Mouse (Mus musculus) midbrain, embryonic 15.5 days (tissue): ENCODE data around the gene Gm11111. TPM values are rescaled to one million over a fixed set of nuclear protein-coding genes. Genes with fewer than 3 reads are reported as not detected.

ENCODE experiments used
- ATAC-seq: fragments of 200-750 bp; cut with Nextera tagmentation; replicated peaks from 2 replicates; pipeline ENCODE4 v1.8.0; 2017; ENCODE audit warnings: moderate TSS enrichment
- H3K27ac ChIP-seq: fragments of 300-500 bp; sonication (generic); 2 replicates; pipeline ENCODE4 v1.5.1; 2015; ENCODE audit warnings: mild to moderate bottlenecking, inconsistent platforms
- H3K27me3 ChIP-seq: fragments of 300-500 bp; sonication (generic); replicated peaks from 2 replicates; pipeline ENCODE4 v1.6.1; 2015; ENCODE audit warnings: inconsistent platforms
- H3K36me3 ChIP-seq: fragments of 300-500 bp; sonication (generic); replicated peaks from 2 replicates; pipeline ENCODE4 v1.6.1; 2015; ENCODE audit warnings: inconsistent platforms
- H3K4me1 ChIP-seq: fragments of 300-500 bp; sonication (generic); 2 replicates; pipeline ENCODE4 v1.6.1; 2015; ENCODE audit warnings: inconsistent platforms
- H3K4me2 ChIP-seq: fragments of 300-500 bp; sonication (generic); 2 replicates; pipeline ENCODE4 v1.6.1; 2015; ENCODE audit warnings: inconsistent platforms, mild to moderate bottlenecking, moderate library complexity
- H3K4me3 ChIP-seq: fragments of 300-500 bp; sonication (generic); 2 replicates; pipeline ENCODE4 v1.5.1; 2015; ENCODE audit warnings: mild to moderate bottlenecking, inconsistent platforms
- H3K9ac ChIP-seq: fragments of 300-500 bp; sonication (generic); 2 replicates; pipeline ENCODE4 v1.6.1; 2015; ENCODE audit warnings: mild to moderate bottlenecking, inconsistent platforms
- H3K9me3 ChIP-seq: fragments of 300-500 bp; sonication (generic); 2 replicates; pipeline ENCODE4 v1.6.1; 2016; ENCODE audit warnings: inconsistent platforms
- WGBS: fragments of 180-500 bp; shearing (Covaris S2); methylation state at CpG from one replicate; pipeline ENCODE4 v1.1.7; 2015; ENCODE audit warnings: mixed read lengths; 5-methylcytosine and 5-hydroxymethylcytosine counted together
- polyA plus RNA-seq: library from polyadenylated mRNA; unstranded; fragments of >200 nt; fragmentation: Nextera tagmentation; extraction: Ambion mirVana; gene quantifications from 2 replicates; pipeline ENCODE4 v1.2.1, GENCODE M21; 2015

Gm11111 gene
- polyA plus RNA-seq, result not detected in 2 replicates

DNA sequence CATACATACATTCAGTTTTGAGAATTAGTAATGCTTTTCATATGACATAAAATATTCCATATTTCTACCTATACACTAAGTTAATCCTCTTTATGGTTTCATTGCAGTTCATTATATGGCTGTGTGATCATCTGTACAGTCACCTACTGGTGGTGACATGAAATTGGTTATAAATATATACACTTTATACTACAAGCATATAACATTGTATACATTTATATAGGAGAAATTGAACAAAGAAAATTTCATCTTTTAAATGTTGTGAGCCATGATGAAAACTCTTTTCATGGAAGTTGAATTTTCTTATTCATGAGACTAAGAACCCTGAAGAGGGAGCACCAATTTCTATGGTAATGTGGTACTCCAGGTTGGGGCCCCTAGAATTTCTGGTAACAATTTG, at the start of gene Gm11111:
Gene Gm11111, plus strand, starts transcription at position 301 of the 400 bp plus-strand sequence.
- H3K27ac ChIP-seq, result no peak within 1 kb of the TSS
- H3K9ac ChIP-seq, result no peak within 1 kb of the TSS
- H3K9me3 ChIP-seq, result no peaks in the 10 kb centered on the region
- no peaks in the 10 kb centered on the region for H3K36me3 ChIP-seq
- no peak within 1 kb of the TSS for H3K4me2 ChIP-seq
- H3K27me3 ChIP-seq, result no peaks in the 10 kb centered on the region
- H3K4me1 ChIP-seq, result no peaks in the 10 kb centered on the region
- H3K4me3 ChIP-seq, result no peak within 1 kb of the TSS
- ATAC-seq, result no peak

- no peaks in the 10 kb centered on the region for H3K4me1 ChIP-seq
- WGBS, result 93% methylated on average over 7 of the region's 7 CpGs
- no peak overlapping the region for H3K4me3 ChIP-seq
- H3K27ac ChIP-seq, result no peak overlapping the region
- H3K9ac ChIP-seq, result no peak overlapping the region
- no peaks in the 10 kb centered on the region for H3K36me3 ChIP-seq
- no peak for ATAC-seq
- H3K27me3 ChIP-seq, result no peaks in the 10 kb centered on the region
- no peaks in the 10 kb centered on the region for H3K9me3 ChIP-seq
- no peak overlapping the region for H3K4me2 ChIP-seq
Measured at GRCm38 (mm10) chr5:98516214-98516613, 36.3 kb upstream of the Gm11111 start.

DNA sequence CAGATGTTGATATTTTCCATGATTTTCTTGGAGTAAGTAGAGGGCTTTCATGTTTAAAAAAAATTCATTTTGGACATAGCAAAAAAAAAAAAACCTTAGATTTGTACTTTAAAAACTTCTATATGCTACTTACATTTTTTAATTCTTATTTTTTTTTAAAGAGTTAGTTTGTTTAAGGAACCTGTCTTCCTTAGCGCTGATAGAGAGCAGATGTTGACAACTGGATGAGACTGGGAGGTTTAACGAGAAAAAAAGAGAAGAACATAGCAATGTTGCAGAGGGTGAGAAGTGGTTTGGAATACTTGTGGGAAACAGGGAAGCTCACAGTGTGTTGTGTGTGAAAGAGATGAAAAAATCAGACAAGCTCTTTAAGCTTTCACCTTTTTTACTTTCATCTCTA, 32.4 kb upstream of the Gm11111 start:
- ATAC-seq, result no peak
- H3K9me3 ChIP-seq, result no peaks in the 10 kb centered on the region
- no peak overlapping the region for H3K27ac ChIP-seq
- no peaks in the 10 kb centered on the region for H3K36me3 ChIP-seq
- no peaks in the 10 kb centered on the region for H3K27me3 ChIP-seq
- H3K4me2 ChIP-seq, result no peak overlapping the region
- H3K9ac ChIP-seq, result no peak overlapping the region
- no peak overlapping the region for H3K4me3 ChIP-seq
- H3K4me1 ChIP-seq, result no peaks in the 10 kb centered on the region
- WGBS, result 83% methylated on average over 2 of the region's 2 CpGs

GRCm38 (mm10) chr5:98522270-98522977, 30.1 kb upstream of the Gm11111 start:
- Histone ChIP-seq H3K27me3 (no peaks in the 10 kb centered on the region), H3K36me3 (no peaks in the 10 kb centered on the region), H3K4me3 (no peak overlapping the region), H3K27ac (no peak overlapping the region), H3K4me1 (no peaks in the 10 kb centered on the region), H3K4me2 (no peak overlapping the region), H3K9me3 (no peaks in the 10 kb centered on the region), H3K9ac (no peak overlapping the region)
- 93% methylated on average over 7 of the region's 7 CpGs for WGBS
- ATAC-seq, result no peak

- Histone ChIP-seq H3K4me1 (no peaks in the 10 kb centered on the region), H3K36me3 (no peaks in the 10 kb centered on the region), H3K9me3 (no peaks in the 10 kb centered on the region), H3K4me3 (no peak overlapping the region), H3K9ac (no peak overlapping the region), H3K27me3 (no peaks in the 10 kb centered on the region), H3K27ac (no peak overlapping the region), H3K4me2 (no peak overlapping the region)
- 84% methylated on average over 7 of the region's 7 CpGs for WGBS
- no peak for ATAC-seq
Measured at GRCm38 (mm10) chr5:98523050-98523449, 29.4 kb upstream of the Gm11111 start.

DNA sequence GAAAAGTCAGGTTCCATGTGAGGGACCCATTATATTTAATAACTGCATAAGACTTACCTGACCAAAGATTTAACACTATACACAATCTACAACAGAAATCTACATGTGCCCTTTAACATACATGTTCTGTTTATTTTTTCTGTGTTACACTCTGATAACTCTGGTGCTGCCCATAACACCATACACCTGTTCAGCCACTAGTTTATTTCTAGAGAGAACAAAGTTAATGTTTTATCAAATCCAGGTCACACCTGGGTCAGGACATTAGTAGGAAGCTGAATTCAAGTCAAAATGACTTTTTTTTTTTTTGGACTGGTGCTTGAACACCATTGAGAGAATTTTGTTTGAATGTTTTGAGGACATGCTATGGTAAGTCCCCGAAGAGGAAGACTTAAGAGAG, 28.7 kb upstream of the Gm11111 start:
- no peaks in the 10 kb centered on the region for H3K36me3 ChIP-seq
- H3K9ac ChIP-seq, result no peak overlapping the region
- H3K27me3 ChIP-seq, result no peaks in the 10 kb centered on the region
- H3K4me2 ChIP-seq, result no peak overlapping the region
- H3K4me3 ChIP-seq, result no peak overlapping the region
- H3K4me1 ChIP-seq, result no peaks in the 10 kb centered on the region
- ATAC-seq, result no peak
- 91% methylated on average over 1 of the region's 1 CpGs for WGBS
- no peak overlapping the region for H3K27ac ChIP-seq
- no peaks in the 10 kb centered on the region for H3K9me3 ChIP-seq

DNA sequence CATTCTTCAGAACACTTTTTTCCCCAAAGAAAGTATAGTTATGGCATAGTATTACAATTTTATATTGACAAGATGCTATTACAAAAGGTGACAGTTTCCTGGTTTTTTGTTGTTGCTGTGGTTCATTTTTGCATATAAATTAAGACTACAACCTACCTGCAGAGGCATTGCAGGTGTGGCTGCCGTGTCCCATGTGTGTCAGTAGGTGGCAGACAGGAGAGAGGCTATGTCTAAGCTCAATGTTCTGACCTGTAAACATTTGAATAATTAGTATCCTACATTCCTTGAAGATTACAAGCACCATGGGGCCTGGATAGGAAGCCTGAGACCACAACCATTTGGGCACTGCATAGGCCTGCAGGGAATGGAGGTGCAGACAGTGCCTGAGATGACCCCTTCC, 11.2 kb upstream of the Gm11111 start:
- 92% methylated on average over 1 of the region's 1 CpGs for WGBS
- Histone ChIP-seq H3K9ac (no peak overlapping the region), H3K9me3 (no peaks in the 10 kb centered on the region), H3K4me2 (no peak overlapping the region), H3K36me3 (no peaks in the 10 kb centered on the region), H3K27ac (no peak overlapping the region), H3K4me3 (no peak overlapping the region), H3K27me3 (no peaks in the 10 kb centered on the region), H3K4me1 (no peaks in the 10 kb centered on the region)
- ATAC-seq, result no peak

DNA sequence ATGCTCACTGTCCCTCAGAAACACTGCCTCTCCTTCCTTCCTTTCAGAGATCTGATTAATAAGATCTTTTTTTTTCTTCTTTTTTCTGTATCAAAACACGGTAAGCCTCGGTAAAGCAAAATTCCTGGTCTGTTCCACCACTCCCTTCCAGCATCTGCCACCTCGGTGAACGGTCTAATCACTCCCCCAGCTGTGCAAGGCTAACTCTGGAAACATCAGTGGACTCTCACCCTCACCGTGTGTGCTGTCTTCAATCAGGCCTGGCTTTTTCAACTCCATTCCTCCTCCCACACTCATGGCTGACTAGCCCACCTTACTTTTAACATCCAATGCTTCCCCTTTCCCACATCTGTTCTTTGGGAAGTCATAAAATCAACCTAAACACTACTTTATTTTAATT, 2.2 kb upstream of the Gm11111 start:
- no peak overlapping the region for H3K27ac ChIP-seq
- no peak for ATAC-seq
- WGBS, result 67% methylated on average over 5 of the region's 5 CpGs
- no peaks in the 10 kb centered on the region for H3K4me1 ChIP-seq
- H3K9ac ChIP-seq, result no peak overlapping the region
- H3K4me3 ChIP-seq, result no peak overlapping the region
- no peaks in the 10 kb centered on the region for H3K36me3 ChIP-seq
- H3K27me3 ChIP-seq, result no peaks in the 10 kb centered on the region
- H3K9me3 ChIP-seq, result no peaks in the 10 kb centered on the region
- no peak overlapping the region for H3K4me2 ChIP-seq

GRCm38 (mm10) chr5:98550873-98551272, 1.6 kb upstream of the Gm11111 start:
- no peak overlapping the region for H3K27ac ChIP-seq
- 86% methylated on average over 1 of the region's 1 CpGs for WGBS
- H3K9me3 ChIP-seq, result no peaks in the 10 kb centered on the region
- no peak for ATAC-seq
- no peaks in the 10 kb centered on the region for H3K4me1 ChIP-seq
- H3K27me3 ChIP-seq, result no peaks in the 10 kb centered on the region
- no peak overlapping the region for H3K9ac ChIP-seq
- no peak overlapping the region for H3K4me3 ChIP-seq
- no peak overlapping the region for H3K4me2 ChIP-seq
- H3K36me3 ChIP-seq, result no peaks in the 10 kb centered on the region

GRCm38 (mm10) chr5:98552811-98553601, 511 bp downstream of the Gm11111 start:
- H3K9me3 ChIP-seq, result no peaks in the 10 kb centered on the region
- H3K4me3 ChIP-seq, result no peak overlapping the region
- no peaks in the 10 kb centered on the region for H3K36me3 ChIP-seq
- ATAC-seq, result no peak
- H3K27ac ChIP-seq, result no peak overlapping the region
- H3K27me3 ChIP-seq, result no peaks in the 10 kb centered on the region
- H3K4me1 ChIP-seq, result no peaks in the 10 kb centered on the region
- no peak overlapping the region for H3K4me2 ChIP-seq
- H3K9ac ChIP-seq, result no peak overlapping the region
- 67% methylated on average over 7 of the region's 7 CpGs for WGBS

DNA sequence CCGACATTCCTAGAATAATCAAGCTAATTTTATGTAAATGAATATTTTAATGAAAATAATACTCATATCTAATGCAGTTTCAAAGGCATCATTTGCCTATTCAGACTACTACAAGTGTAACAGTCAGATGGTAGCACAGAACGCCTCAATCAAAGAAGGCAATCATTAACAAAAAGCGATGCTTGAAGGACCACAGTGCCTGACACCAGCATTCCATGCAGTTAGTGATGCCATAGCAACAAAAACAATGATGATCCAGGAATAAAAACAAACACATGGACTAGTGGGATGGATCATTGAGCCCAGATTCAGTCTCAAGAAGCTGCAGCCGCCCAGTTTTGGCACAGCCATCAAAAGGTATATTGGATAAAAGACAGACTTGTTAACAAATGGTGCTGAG, 8.8 kb downstream of the Gm11111 start:
- Histone ChIP-seq H3K9ac (no peak overlapping the region), H3K4me2 (no peak overlapping the region), H3K27ac (no peak overlapping the region), H3K9me3 (no peaks in the 10 kb centered on the region), H3K4me3 (no peak overlapping the region), H3K4me1 (no peaks in the 10 kb centered on the region; the same call in 1 of the 2 replicates), H3K27me3 (no peaks in the 10 kb centered on the region), H3K36me3 (no peaks in the 10 kb centered on the region)
- ATAC-seq, result no peak
- WGBS, result 29% methylated on average over 4 of the region's 4 CpGs

- no peak overlapping the region for H3K9ac ChIP-seq
- H3K4me2 ChIP-seq, result no peak overlapping the region
- 88% methylated on average over 9 of the region's 9 CpGs for WGBS
Measured at GRCm38 (mm10) chr5:98562806-98563205, 10.3 kb downstream of the Gm11111 start.

DNA sequence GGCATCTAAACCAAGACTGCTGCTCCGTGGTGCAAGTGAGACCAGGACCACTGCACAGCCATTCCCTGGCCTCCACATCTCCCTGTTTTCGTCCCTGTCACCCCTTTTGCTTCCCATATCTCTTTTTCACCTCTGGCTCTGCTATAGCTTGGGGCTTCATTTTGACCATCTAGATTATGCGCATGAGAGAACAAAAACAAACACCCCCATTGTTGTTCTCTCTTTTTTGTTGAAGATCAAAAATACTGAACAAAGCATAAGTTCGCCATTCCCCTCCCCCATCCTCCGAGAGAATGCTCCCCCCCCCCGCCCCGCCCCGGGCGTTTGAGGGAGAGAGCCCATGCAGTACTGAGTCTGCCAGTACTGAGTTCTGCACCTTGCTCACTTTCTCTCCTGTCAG, 11.3 kb downstream of the Gm11111 start:
- no peaks in the 10 kb centered on the region for H3K36me3 ChIP-seq
- no peak overlapping the region for H3K9ac ChIP-seq
- 23% methylated on average over 9 of the region's 9 CpGs for WGBS
- no peak overlapping the region for H3K4me2 ChIP-seq
- H3K27ac ChIP-seq, result no peak overlapping the region
- no peak for ATAC-seq
- H3K27me3 ChIP-seq, result no peaks in the 10 kb centered on the region
- H3K9me3 ChIP-seq, result no peaks in the 10 kb centered on the region
- H3K4me1 ChIP-seq, result no peaks in the 10 kb centered on the region; the same call in 1 of the 2 replicates
- H3K4me3 ChIP-seq, result no peak overlapping the region

More at GRCm38 (mm10) chr5:98562806-98563205, 10.3 kb downstream of the Gm11111 start:
- Histone ChIP-seq H3K4me1 (no peaks in the 10 kb centered on the region; the same call in 1 of the 2 replicates), H3K36me3 (no peaks in the 10 kb centered on the region), H3K27ac (no peak overlapping the region), H3K27me3 (no peaks in the 10 kb centered on the region), H3K9me3 (no peaks in the 10 kb centered on the region), H3K4me3 (no peak overlapping the region)
- no peak for ATAC-seq
